Mouse (Mus musculus): ENCODE data around the gene Gemin5. TPM values are rescaled to one million over a fixed set of nuclear protein-coding genes. Genes with fewer than 3 reads are reported as not detected.

Gene Gemin5
- polyA plus RNA-seq, 1 experiment from 2014 or later, result 15.9 TPM

DNA sequence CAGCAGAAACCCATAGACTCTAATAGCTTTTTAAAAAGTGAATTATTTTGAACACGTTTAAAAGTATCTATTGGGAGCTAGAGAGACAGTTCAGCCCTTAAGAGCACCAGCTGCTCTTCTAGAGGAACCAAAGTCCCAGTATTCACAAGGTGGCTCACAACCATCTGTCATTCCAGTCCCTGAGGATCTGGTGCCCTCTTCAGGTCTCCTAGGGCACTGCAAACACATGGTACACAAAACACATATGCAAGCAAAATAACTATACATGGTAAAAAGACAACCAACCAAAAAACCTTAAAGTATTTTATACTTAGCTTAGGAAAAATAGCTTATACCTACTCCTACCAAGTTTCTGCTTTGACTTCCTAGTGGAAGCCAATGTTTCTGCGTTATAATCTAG is 3.3 kb downstream of the Gemin5 start:
- Histone ChIP-seq H3K4me2 (replicated peaks) (no peak overlapping the region), H3K27ac (replicated peaks) (no peak overlapping the region), H3K36me3 (peaks cover 41% of the 10 kb centered on the region), H3K9ac (replicated peaks) (no peak overlapping the region), H3K4me1 (peaks cover 10% of the 10 kb centered on the region), H3K27me3 (no peaks in the 10 kb centered on the region), H3K9me3 (no peaks in the 10 kb centered on the region), H3K4me3 (no peak overlapping the region)
- 98% methylated on average over 2 of the region's 2 CpGs for WGBS
- no peak for ATAC-seq (replicated peaks)

DNA sequence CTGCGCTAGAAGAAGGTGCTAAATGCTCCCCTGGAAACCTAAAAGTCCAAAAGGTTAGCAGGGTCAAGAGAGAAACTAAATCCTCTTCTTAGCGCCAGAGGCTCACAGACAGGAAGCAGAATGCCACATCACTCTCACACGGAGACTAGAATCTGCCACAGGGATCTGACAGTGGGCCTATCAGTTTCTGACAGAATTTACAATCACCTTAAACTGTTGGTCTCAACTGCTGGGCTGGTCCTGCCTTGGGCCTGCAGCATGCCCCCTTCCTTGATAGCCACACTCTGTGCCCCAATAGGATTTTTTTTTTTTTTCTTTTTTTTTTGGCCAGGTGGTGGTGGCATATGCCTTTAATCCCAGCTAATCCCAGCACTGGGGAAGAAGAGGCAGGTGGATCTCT is 11.5 kb downstream of the Gemin5 start:
- 88% methylated on average over 3 of the region's 3 CpGs for WGBS
- H3K9ac ChIP-seq (replicated peaks), result no peak overlapping the region

DNA sequence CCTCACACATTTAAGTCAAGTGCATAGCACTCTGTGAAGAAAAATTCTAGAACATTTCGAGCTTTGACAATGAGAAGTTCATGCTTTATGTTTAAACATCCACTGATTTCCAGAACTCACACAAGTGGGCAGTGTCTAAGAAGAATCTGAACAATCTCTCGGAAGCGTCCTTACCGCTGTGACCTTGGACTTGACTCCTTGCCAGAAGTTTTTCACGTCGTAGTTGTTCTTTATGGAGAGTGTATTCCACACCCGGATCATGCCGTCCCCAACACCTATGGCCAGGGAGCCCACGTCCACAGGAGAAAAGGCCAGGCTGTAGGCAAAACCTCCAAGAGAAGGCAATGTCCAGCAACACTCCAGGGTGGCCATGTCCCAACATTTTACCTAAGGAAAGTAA is 12.9 kb downstream of the Gemin5 start:
- Histone ChIP-seq H3K9me3 (no peaks in the 10 kb centered on the region), H3K4me1 (no peaks in the 10 kb centered on the region), H3K36me3 (peaks cover 56% of the 10 kb centered on the region), H3K27me3 (no peaks in the 10 kb centered on the region), H3K9ac (replicated peaks) (no peak overlapping the region), H3K4me2 (replicated peaks) (no peak overlapping the region), H3K27ac (replicated peaks) (no peak overlapping the region), H3K4me3 (no peak overlapping the region)
- no peak for ATAC-seq (replicated peaks)
- WGBS, result 93% methylated on average over 9 of the region's 9 CpGs

More for the DNA sequence above, 11.5 kb downstream of the Gemin5 start:
- H3K27ac ChIP-seq (replicated peaks), result no peak overlapping the region
- no peaks in the 10 kb centered on the region for H3K4me1 ChIP-seq
- H3K4me3 ChIP-seq, result no peak overlapping the region
- no peak for ATAC-seq (replicated peaks)
- no peaks in the 10 kb centered on the region for H3K27me3 ChIP-seq
- H3K4me2 ChIP-seq (replicated peaks), result no peak overlapping the region
- H3K9me3 ChIP-seq, result no peaks in the 10 kb centered on the region
- H3K36me3 ChIP-seq, result peaks cover 53% of the 10 kb centered on the region

DNA sequence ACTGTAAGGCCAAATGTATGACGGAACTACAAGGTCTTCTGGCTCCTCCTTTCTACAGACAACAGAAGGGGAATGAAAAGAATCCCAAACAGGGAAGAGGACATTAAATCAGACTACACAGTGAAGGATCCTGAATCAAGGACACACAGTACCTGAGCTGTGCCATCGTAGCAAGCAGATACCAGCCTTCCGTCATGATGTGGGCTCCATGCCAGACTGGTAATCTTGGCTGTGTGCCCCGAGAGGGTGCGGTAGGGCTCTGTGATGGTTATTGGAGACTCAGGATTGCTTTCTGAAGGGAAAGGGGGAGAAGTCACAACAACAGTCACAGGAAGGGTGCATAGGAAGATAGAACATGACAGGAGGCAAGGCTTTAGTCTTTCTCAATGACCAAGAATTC is 22.1 kb downstream of the Gemin5 start:
- WGBS, result 53% methylated on average over 5 of the region's 5 CpGs
- Histone ChIP-seq H3K4me3 (no peak overlapping the region), H3K36me3 (peaks cover 58% of the 10 kb centered on the region), H3K9me3 (no peaks in the 10 kb centered on the region), H3K27ac (replicated peaks) (no peak overlapping the region), H3K4me2 (replicated peaks) (no peak overlapping the region), H3K9ac (replicated peaks) (no peak overlapping the region), H3K4me1 (no peaks in the 10 kb centered on the region), H3K27me3 (no peaks in the 10 kb centered on the region)
- no peak for ATAC-seq (replicated peaks)

DNA sequence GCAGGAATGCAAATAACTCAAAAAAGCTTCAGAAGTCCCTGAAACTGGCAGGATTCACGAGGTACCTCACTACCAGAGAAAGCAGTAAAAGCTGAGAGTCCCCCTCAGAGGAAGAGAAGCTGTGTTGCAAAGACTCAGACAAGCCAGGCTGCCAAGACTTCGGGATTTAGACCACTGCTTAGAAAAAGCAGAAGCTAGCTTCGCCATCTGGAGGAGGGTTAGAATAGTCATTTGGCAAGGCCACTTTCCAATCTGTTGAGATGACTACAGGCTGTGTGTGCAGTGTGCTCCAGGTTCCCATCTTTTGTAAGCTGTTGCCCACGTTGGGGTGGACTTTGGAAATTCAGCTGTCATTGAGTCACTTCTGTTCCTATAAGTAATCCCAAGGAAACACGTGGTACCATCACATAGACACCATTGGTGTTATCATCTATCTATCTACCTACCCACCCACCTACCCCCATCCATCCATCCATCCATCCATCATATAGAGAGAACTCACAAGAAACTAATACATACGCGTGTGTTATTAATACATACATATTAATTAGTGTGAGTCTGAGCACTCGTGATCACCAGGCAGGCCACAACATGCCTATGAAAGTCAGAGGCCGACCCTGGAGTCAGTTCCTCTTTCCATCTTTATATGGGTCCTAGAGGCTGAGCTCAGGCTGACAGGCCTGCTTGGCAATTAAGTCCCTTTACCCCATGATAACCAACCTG is 24.5 kb downstream of the Gemin5 start:
- WGBS, result 89% methylated on average over 9 of the region's 9 CpGs
- Histone ChIP-seq H3K4me2 (replicated peaks) (no peak overlapping the region), H3K27me3 (no peaks in the 10 kb centered on the region), H3K36me3 (peaks cover 70% of the 10 kb centered on the region), H3K4me1 (no peaks in the 10 kb centered on the region), H3K27ac (replicated peaks) (no peak overlapping the region), H3K9me3 (no peaks in the 10 kb centered on the region), H3K9ac (replicated peaks) (no peak overlapping the region), H3K4me3 (no peak overlapping the region)
- no peak for ATAC-seq (replicated peaks)

DNA sequence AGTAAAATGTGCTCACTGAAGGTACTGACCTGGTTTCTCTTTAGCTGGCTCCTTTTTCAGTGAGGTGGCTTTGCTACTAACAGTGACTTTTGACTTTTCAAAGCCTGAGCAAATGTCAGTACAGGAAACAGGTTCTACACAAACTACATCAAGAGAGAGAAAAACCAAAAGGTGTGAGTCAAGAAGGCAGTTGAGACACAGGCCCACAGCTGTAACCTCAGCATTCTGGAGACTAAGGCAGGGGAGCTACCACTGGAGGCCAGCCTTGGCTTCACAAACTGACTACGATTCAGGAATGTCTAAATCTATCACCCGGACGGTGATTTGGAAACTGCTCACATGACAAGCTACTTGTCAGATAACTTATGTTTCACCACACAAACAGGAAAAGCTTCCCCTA is 28.9 kb downstream of the Gemin5 start:
- Histone ChIP-seq H3K36me3 (peaks cover 70% of the 10 kb centered on the region), H3K27ac (replicated peaks) (no peak overlapping the region), H3K9ac (replicated peaks) (no peak overlapping the region), H3K4me3 (no peak overlapping the region), H3K9me3 (no peaks in the 10 kb centered on the region), H3K4me1 (no peaks in the 10 kb centered on the region), H3K27me3 (no peaks in the 10 kb centered on the region), H3K4me2 (replicated peaks) (no peak overlapping the region)
- 97% methylated on average over 3 of the region's 3 CpGs for WGBS
- no peak for ATAC-seq (replicated peaks)

DNA sequence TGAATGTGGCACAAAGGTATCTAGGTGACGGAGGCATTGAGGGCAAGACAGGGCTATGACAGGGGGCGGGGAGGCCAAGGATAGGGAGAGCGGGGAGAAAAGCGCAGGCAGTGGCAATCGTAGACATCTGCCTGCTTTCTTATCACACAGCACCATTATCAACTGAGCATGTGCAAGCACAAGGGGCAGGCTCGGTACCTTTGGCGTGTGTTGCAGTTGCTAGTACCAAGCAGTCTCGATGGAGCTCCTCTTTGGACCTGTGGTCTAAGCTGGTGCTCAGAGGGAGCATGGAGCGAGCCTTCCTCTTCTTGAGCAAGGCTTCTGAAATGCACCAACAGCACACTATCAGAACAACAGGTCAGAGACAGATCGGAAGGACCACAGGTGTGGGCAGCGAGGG is 29.5 kb downstream of the Gemin5 start:
- Histone ChIP-seq H3K4me3 (no peak overlapping the region), H3K27ac (replicated peaks) (no peak overlapping the region), H3K9me3 (no peaks in the 10 kb centered on the region), H3K4me1 (no peaks in the 10 kb centered on the region), H3K36me3 (peaks cover 71% of the 10 kb centered on the region), H3K9ac (replicated peaks) (no peak overlapping the region), H3K4me2 (replicated peaks) (no peak overlapping the region), H3K27me3 (no peaks in the 10 kb centered on the region)
- no peak for ATAC-seq (replicated peaks)
- WGBS, result 91% methylated on average over 11 of the region's 11 CpGs

DNA sequence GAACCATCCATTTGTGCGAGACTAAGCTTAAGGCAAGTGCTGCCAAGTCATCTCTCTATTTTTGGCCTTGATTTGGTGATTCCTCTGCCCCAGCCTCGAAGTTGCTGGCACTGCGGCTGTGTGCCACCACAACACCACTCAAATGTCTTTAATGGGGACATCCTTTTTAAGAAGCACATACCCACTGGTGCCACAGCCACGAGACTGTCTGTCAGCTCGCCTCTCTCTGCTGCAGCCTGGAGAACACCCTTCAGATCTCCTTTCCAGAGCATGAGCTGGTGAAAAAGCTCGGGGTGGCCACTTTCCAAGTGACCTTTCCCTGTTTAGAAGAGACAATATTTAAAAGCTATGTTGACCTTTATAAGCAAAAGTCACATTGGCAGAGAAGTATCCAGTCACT is 31.7 kb downstream of the Gemin5 start:
- no peaks in the 10 kb centered on the region for H3K27me3 ChIP-seq
- peaks cover 88% of the 10 kb centered on the region for H3K36me3 ChIP-seq
- H3K4me2 ChIP-seq (replicated peaks), result no peak overlapping the region
- H3K9ac ChIP-seq (replicated peaks), result no peak overlapping the region
- no peaks in the 10 kb centered on the region for H3K4me1 ChIP-seq
- no peak overlapping the region for H3K27ac ChIP-seq (replicated peaks)
- H3K9me3 ChIP-seq, result no peaks in the 10 kb centered on the region
- H3K4me3 ChIP-seq, result no peak overlapping the region
- ATAC-seq (replicated peaks), result no peak
- WGBS, result 94% methylated on average over 6 of the region's 6 CpGs

DNA sequence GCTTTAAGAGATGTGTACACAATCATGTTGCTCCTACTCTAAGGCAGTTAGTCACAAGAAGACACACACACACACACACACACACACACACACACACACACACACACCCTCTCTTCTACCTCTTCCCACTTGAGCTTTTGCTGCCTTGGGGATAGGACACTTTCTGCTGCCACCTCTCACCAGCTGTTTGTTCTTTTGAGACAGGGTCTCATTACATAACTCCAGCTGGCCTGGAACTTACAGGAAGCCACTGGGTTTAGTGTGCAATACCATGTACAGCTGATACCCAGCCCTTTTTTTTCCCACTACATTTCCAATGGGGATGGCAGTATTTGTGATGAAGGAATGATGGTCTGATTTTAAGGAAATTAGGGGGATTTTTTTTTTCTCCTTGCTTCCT is 33.0 kb downstream of the Gemin5 start:
- no peak for ATAC-seq (replicated peaks)
- Histone ChIP-seq H3K36me3 (peaks cover 87% of the 10 kb centered on the region), H3K4me2 (replicated peaks) (no peak overlapping the region), H3K4me1 (no peaks in the 10 kb centered on the region), H3K27ac (replicated peaks) (no peak overlapping the region), H3K9ac (replicated peaks) (no peak overlapping the region), H3K4me3 (no peak overlapping the region), H3K9me3 (no peaks in the 10 kb centered on the region), H3K27me3 (no peaks in the 10 kb centered on the region)

DNA sequence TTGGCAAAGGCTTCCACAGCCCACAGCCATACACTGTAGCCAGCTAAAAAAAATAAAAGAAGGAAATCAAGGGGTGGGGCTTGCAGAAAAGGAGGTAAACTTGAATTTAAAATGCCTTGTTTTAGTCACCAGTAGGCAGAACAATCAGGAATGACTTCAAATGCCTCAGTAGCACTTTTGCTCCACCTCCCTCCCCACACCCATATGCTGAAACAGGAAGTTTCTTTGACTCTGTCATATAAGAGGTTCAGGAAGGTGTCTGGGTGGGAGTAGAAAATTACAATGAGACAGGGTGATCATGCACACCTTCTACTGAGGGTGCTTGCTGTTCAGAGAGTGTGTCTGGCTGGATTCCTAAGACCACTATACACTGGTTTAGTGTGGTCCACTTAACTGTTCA is 33.5 kb downstream of the Gemin5 start:
- H3K36me3 ChIP-seq, result peaks cover 87% of the 10 kb centered on the region
- H3K4me2 ChIP-seq (replicated peaks), result no peak overlapping the region
- H3K4me3 ChIP-seq, result no peak overlapping the region
- no peaks in the 10 kb centered on the region for H3K9me3 ChIP-seq
- no peaks in the 10 kb centered on the region for H3K27me3 ChIP-seq
- no peak overlapping the region for H3K27ac ChIP-seq (replicated peaks)
- ATAC-seq (replicated peaks), result no peak
- no peaks in the 10 kb centered on the region for H3K4me1 ChIP-seq
- no peak overlapping the region for H3K9ac ChIP-seq (replicated peaks)

DNA sequence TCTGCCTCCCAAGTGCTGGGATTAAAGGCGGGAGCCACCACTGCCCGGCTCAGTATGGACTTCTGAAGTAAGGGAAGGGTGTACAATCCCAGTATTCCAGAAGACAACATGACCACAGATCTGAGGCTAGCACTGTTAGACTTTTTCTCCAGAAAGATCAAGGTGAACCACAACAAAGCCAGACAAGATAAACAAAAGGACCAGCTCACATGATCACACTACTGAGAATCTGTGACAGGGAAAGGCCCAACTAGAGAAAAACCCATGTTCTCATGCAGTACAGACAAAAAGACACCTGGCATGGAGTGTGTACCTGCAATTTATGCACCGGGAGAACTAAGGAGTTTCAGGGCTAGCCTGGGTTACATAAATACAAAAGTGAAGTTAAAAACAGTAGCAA is 36.3 kb downstream of the Gemin5 start:
- no peak overlapping the region for H3K4me3 ChIP-seq
- WGBS, result 92% methylated on average over 3 of the region's 3 CpGs
- no peak for ATAC-seq (replicated peaks)
- no peaks in the 10 kb centered on the region for H3K4me1 ChIP-seq
- H3K36me3 ChIP-seq, result peaks cover 85% of the 10 kb centered on the region
- H3K9ac ChIP-seq (replicated peaks), result no peak overlapping the region
- H3K27ac ChIP-seq (replicated peaks), result no peak overlapping the region
- no peak overlapping the region for H3K4me2 ChIP-seq (replicated peaks)
- no peaks in the 10 kb centered on the region for H3K9me3 ChIP-seq
- no peaks in the 10 kb centered on the region for H3K27me3 ChIP-seq

DNA sequence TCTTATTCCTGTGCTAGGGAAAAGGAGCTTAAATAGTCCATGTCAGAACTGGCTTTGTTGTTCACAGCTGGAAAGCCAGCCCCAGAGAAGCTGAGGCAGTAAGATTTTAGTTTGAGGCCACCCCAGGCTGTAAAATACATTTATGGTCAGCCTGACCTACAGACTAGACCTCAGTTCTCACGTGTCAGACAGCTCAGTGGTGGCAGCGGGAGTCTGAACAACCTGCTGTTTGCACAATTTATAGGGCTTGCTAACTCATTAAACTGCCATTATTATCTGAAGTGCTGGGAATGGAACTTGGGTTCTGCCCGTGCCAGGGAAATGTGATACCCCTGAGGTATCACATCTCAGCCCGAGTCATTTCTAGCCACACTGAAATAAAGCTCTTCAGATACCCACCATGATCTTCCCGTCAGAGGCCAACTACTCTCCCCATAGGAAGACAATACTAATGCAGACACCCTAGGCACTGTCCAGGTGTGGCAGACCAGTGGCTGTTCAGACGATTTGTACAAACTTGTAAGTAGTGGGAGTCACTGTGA is 39.0 kb downstream of the Gemin5 start:
- Histone ChIP-seq H3K4me3 (no peak overlapping the region), H3K9ac (replicated peaks) (no peak overlapping the region), H3K27ac (replicated peaks) (no peak overlapping the region), H3K36me3 (peaks cover 66% of the 10 kb centered on the region), H3K27me3 (no peaks in the 10 kb centered on the region), H3K4me2 (replicated peaks) (no peak overlapping the region), H3K4me1 (peaks cover 4% of the 10 kb centered on the region; the same call in 1 of the 2 replicates), H3K9me3 (no peaks in the 10 kb centered on the region)
- 83% methylated on average over 6 of the region's 6 CpGs for WGBS
- no peak for ATAC-seq (replicated peaks)

DNA sequence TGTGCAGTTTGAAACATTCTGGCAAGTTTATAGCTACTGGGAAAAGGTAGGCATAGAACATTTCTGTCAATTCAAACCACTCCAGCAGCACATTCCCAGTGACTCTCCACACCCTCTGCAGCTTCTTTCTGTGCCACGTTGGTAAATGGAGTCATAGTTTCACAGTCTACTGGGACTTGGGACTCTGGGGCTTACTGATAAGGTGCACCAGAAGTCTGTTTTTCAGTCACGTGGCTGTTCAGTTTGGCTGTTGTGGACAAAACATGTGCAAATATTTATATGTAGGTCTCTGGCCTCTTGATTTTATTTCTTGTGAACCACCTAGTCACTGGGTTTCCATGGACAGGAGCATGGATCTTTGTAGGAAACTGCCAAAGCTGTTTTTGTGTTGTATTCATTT is 40.8 kb downstream of the Gemin5 start:
- peaks cover 4% of the 10 kb centered on the region; the same call in 1 of the 2 replicates for H3K4me1 ChIP-seq
- H3K27me3 ChIP-seq, result no peaks in the 10 kb centered on the region
- WGBS, result 88% methylated on average over 2 of the region's 2 CpGs
- H3K36me3 ChIP-seq, result peaks cover 69% of the 10 kb centered on the region
- no peaks in the 10 kb centered on the region for H3K9me3 ChIP-seq
- no peak overlapping the region for H3K4me3 ChIP-seq
- no peak overlapping the region for H3K9ac ChIP-seq (replicated peaks)
- H3K27ac ChIP-seq (replicated peaks), result no peak overlapping the region
- no peak for ATAC-seq (replicated peaks)
- H3K4me2 ChIP-seq (replicated peaks), result no peak overlapping the region
